Mouse (Mus musculus): ENCODE measurements around the gene Olfr957.

GRCm38 (mm10) chr9:39509412-39509811 lies 6.2 kb downstream of the Olfr957 start:
- TF ChIP-seq CTCF (IDR thresholded peaks at IDR 0.05), result no peak
- no peak for TF ChIP-seq EP300 (IDR thresholded peaks at IDR 0.05)
